Mouse (Mus musculus) midbrain, embryonic 10.5 days (tissue): ENCODE data around the gene Ssna1. TPM values are rescaled to one million over a fixed set of nuclear protein-coding genes. Genes with fewer than 3 reads are reported as not detected.
A peak's percentile ranks its signal among the peaks of the same experiment; 100 is the strongest.

Experiments
- DNase-seq: peaks from one replicate; pipeline ENCODE4 v3.0.0-alpha.2; 2017; ENCODE audit warnings: low spot score
- H3K27ac ChIP-seq: fragments of 300-500 bp; sonication (generic); replicated peaks from 2 replicates; pipeline ENCODE4 v1.5.1; 2016; ENCODE audit warnings: mild to moderate bottlenecking
- H3K27me3 ChIP-seq: fragments of 300-500 bp; sonication (generic); 2 replicates; pipeline ENCODE4 v1.6.1; 2016; ENCODE audit warnings: low read depth, mild to moderate bottlenecking; ENCODE audit not compliant: poor library complexity, severe bottlenecking
- H3K36me3 ChIP-seq: fragments of 300-500 bp; sonication (generic); 2 replicates; pipeline ENCODE4 v1.6.1; 2016; ENCODE audit warnings: mild to moderate bottlenecking, moderate library complexity
- H3K4me1 ChIP-seq: fragments of 300-500 bp; sonication (generic); 2 replicates; pipeline ENCODE4 v1.6.1; 2016
- H3K4me3 ChIP-seq: fragments of 300-500 bp; sonication (generic); 2 replicates; pipeline ENCODE4 v1.5.1; 2016; ENCODE audit warnings: mild to moderate bottlenecking, moderate library complexity
- H3K9me3 ChIP-seq: fragments of 300-500 bp; sonication (generic); replicated peaks from 2 replicates; pipeline ENCODE4 v1.6.1; 2016; ENCODE audit warnings: mild to moderate bottlenecking
- WGBS: fragments of 180-500 bp; shearing (Covaris S2); methylation state at CpG from one replicate; pipeline ENCODE4 v1.1.7; 2016; 5-methylcytosine and 5-hydroxymethylcytosine counted together
- polyA plus RNA-seq: library from polyadenylated mRNA; unstranded; fragments of >200 nt; fragmentation: Nextera tagmentation; extraction: Ambion mirVana; gene quantifications from 2 replicates; pipeline ENCODE4 v1.2.1, GENCODE M21; 2016

Gene Ssna1
- polyA plus RNA-seq = 243 and 252 TPM in 2 replicates

- no peaks in the 10 kb centered on the region for H3K9me3 ChIP-seq
- peak; percentile 99 for DNase-seq
- WGBS = under 1% methylated on average over 54 of the region's 55 CpGs
- no peaks in the 10 kb centered on the region for H3K27me3 ChIP-seq
- H3K4me3 ChIP-seq = peak within 1 kb of the TSS; percentile 94
- H3K27ac ChIP-seq = peak within 1 kb of the TSS; percentile 90
- H3K4me1 ChIP-seq = peaks cover 34% of the 10 kb centered on the region
- H3K36me3 ChIP-seq = peaks cover 75% of the 10 kb centered on the region
Measured at GRCm38 (mm10) chr2:25271827-25272511, at the start of gene Ssna1, which contains the start of gene Anapc2. Gene Ssna1, minus strand, starts transcription at chr2:25272438. Gene Anapc2, plus strand, starts transcription at chr2:25272478.

- Histone ChIP-seq H3K4me1 (peaks cover 10% of the 10 kb centered on the region), H3K27ac (no peak overlapping the region), H3K27me3 (peaks cover 70% of the 10 kb centered on the region), H3K4me3 (no peak overlapping the region), H3K36me3 (no peaks in the 10 kb centered on the region), H3K9me3 (no peaks in the 10 kb centered on the region)
- DNase-seq = no peak
- 45% methylated on average over 2 of the region's 2 CpGs for WGBS
Measured at GRCm38 (mm10) chr2:25320084-25320483, 47.8 kb upstream of the Ssna1 start.

- H3K36me3 ChIP-seq = no peaks in the 10 kb centered on the region
- H3K4me3 ChIP-seq = peak within 1 kb of the TSS; percentile 53
- peaks cover 79% of the 10 kb centered on the region for H3K27me3 ChIP-seq
- no peaks in the 10 kb centered on the region for H3K9me3 ChIP-seq
- H3K4me1 ChIP-seq = peaks cover 10% of the 10 kb centered on the region
- DNase-seq = peak; percentile 73
- no peak within 1 kb of the TSS for H3K27ac ChIP-seq
- 10% methylated on average over 58 of the region's 58 CpGs for WGBS
Measured at GRCm38 (mm10) chr2:25318971-25319773, 46.9 kb upstream of the Ssna1 start, which contains the start of gene Grin1. Gene Grin1, minus strand, starts transcription at chr2:25319187.

- peaks cover 10% of the 10 kb centered on the region for H3K4me1 ChIP-seq
- WGBS = 7% methylated on average over 31 of the region's 31 CpGs
- H3K36me3 ChIP-seq = no peaks in the 10 kb centered on the region
- no peak overlapping the region for H3K27ac ChIP-seq
- H3K27me3 ChIP-seq = peaks cover 87% of the 10 kb centered on the region
- no peaks in the 10 kb centered on the region for H3K9me3 ChIP-seq
- no peak for DNase-seq
- peak overlapping the region; percentile 53 for H3K4me3 ChIP-seq
Measured at GRCm38 (mm10) chr2:25318119-25318966, 46.1 kb upstream of the Ssna1 start.

GRCm38 (mm10) chr2:25311491-25311891 lies 39.3 kb upstream of the Ssna1 start:
- 6% methylated on average over 11 of the region's 11 CpGs for WGBS
- H3K9me3 ChIP-seq = no peaks in the 10 kb centered on the region
- peaks cover 100% of the 10 kb centered on the region for H3K27me3 ChIP-seq
- no peak overlapping the region for H3K27ac ChIP-seq
- H3K4me1 ChIP-seq = peaks cover 6% of the 10 kb centered on the region; the same call in 1 of the 2 replicates
- no peak overlapping the region for H3K4me3 ChIP-seq
- no peak for DNase-seq
- no peaks in the 10 kb centered on the region for H3K36me3 ChIP-seq

- Histone ChIP-seq H3K27me3 (peaks cover 100% of the 10 kb centered on the region), H3K9me3 (no peaks in the 10 kb centered on the region), H3K4me1 (peaks cover 6% of the 10 kb centered on the region; the same call in 1 of the 2 replicates), H3K4me3 (no peak overlapping the region), H3K36me3 (no peaks in the 10 kb centered on the region), H3K27ac (no peak overlapping the region)
- 2% methylated on average over 22 of the region's 22 CpGs for WGBS
- DNase-seq = no peak
Measured at GRCm38 (mm10) chr2:25310969-25311368, 38.7 kb upstream of the Ssna1 start.

- 58% methylated on average over 10 of the region's 10 CpGs for WGBS
- H3K4me1 ChIP-seq = peaks cover 12% of the 10 kb centered on the region
Measured at GRCm38 (mm10) chr2:25310180-25310579, 37.9 kb upstream of the Ssna1 start.

GRCm38 (mm10) chr2:25305587-25306359 lies 33.5 kb upstream of the Ssna1 start:
- peaks cover 18% of the 10 kb centered on the region for H3K4me1 ChIP-seq
- H3K9me3 ChIP-seq = no peaks in the 10 kb centered on the region
- no peaks in the 10 kb centered on the region for H3K36me3 ChIP-seq
- peaks cover 83% of the 10 kb centered on the region for H3K27me3 ChIP-seq
- H3K27ac ChIP-seq = peak overlapping the region; percentile 72; the same call in 1 of the 2 replicates
- 51% methylated on average over 14 of the region's 14 CpGs for WGBS
- no peak for DNase-seq
- peak overlapping the region; percentile 61 for H3K4me3 ChIP-seq

More at GRCm38 (mm10) chr2:25310180-25310579, 37.9 kb upstream of the Ssna1 start:
- no peaks in the 10 kb centered on the region for H3K9me3 ChIP-seq
- H3K4me3 ChIP-seq = no peak overlapping the region
- H3K27me3 ChIP-seq = peaks cover 100% of the 10 kb centered on the region
- DNase-seq = no peak
- H3K36me3 ChIP-seq = no peaks in the 10 kb centered on the region
- H3K27ac ChIP-seq = no peak overlapping the region

GRCm38 (mm10) chr2:25304657-25305541 lies 32.7 kb upstream of the Ssna1 start:
- no peaks in the 10 kb centered on the region for H3K36me3 ChIP-seq
- no peaks in the 10 kb centered on the region for H3K9me3 ChIP-seq
- peak; percentile 70 for DNase-seq
- peaks cover 74% of the 10 kb centered on the region for H3K27me3 ChIP-seq
- peak overlapping the region; percentile 72; the same call in 1 of the 2 replicates for H3K27ac ChIP-seq
- H3K4me3 ChIP-seq = peak overlapping the region; percentile 61
- peaks cover 18% of the 10 kb centered on the region for H3K4me1 ChIP-seq
- 2% methylated on average over 44 of the region's 45 CpGs for WGBS

GRCm38 (mm10) chr2:25303931-25304656 lies 31.9 kb upstream of the Ssna1 start:
- 75% methylated on average over 7 of the region's 7 CpGs for WGBS
- Histone ChIP-seq H3K27me3 (peaks cover 66% of the 10 kb centered on the region), H3K4me3 (peak overlapping the region; percentile 61), H3K9me3 (no peaks in the 10 kb centered on the region), H3K36me3 (no peaks in the 10 kb centered on the region), H3K27ac (no peak overlapping the region), H3K4me1 (peaks cover 18% of the 10 kb centered on the region)
- DNase-seq = no peak
